Mouse (Mus musculus): ENCODE measurements around the gene Aldh18a1.

DNA sequence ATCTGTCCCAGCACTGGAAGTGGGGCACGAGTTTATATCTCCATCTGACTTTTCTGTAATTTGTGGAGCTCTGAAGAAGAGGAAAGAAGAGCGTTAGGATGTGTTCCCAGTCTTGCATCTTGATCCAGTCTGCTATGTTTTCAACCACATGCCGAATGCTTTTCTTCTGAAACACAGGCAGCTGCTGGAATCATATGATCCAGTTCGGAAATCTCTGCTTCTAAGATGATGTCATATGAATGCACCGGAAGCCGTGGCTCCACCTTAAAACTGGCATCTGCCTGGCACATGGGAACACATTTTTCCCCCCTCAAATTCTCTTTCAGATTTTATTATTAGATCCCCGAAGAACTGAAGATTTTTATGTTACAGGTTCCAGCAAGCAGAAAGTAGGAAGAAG is 26.5 kb upstream of the Aldh18a1 start:
- no peak for TF ChIP-seq POLR2AphosphoS2 (IDR thresholded peaks at IDR 0.05; ENCODE audit: insufficient read length, low read depth)
- no peak for TF ChIP-seq POLR2A (IDR thresholded peaks at IDR 0.05; ENCODE audit: insufficient read length, low read depth)
- no peak for TF ChIP-seq SRF (IDR thresholded peaks at IDR 0.05; ENCODE audit: control insufficient read depth, insufficient read length, low read depth)
- TF ChIP-seq MYOG (IDR thresholded peaks at IDR 0.05; ENCODE audit: control insufficient read depth in 1 of 3, insufficient read depth in 1 of 3, insufficient read length in 2 of 3, low read depth in 2 of 3), result peak in 1 of 3 experiments; percentile 47
- no peak for TF ChIP-seq TCF12 (IDR thresholded peaks at IDR 0.05; ENCODE audit: insufficient read depth, poor library complexity, severe bottlenecking)
